Mouse (Mus musculus) cortical plate, adult 2 months (tissue): ENCODE results near the gene Ccl8.

Experiments
- CTCF ChIP-seq: fragments of 200-500 bp; IDR thresholded peaks from 2 replicates; pipeline ENCODE4 v1.5.1; 2011; ENCODE audit warnings: mild to moderate bottlenecking, control low read depth, low read length; ENCODE audit not compliant: insufficient read depth; ENCODE audit errors: extremely low read depth
- POLR2A ChIP-seq: fragments of 200-500 bp; IDR thresholded peaks from 2 replicates; pipeline ENCODE4 v1.6.1; 2011; ENCODE audit warnings: mild to moderate bottlenecking, low read length, control low read depth; ENCODE audit not compliant: insufficient read depth; ENCODE audit errors: extremely low read depth

GRCm38 (mm10) chr11:82101087-82101486 lies 13.9 kb upstream of the Ccl8 start:
- TF ChIP-seq CTCF (no peak), POLR2A (no peak)
